Mouse (Mus musculus): ENCODE measurements around the gene Fam189a2.

Gene Fam189a2

GRCm38 (mm10) chr19:23924057-23924456 lies 106.8 kb downstream of the Fam189a2 start:
- no peak for DNase-seq

All from retina, postnatal 1 day (tissue).